In the genomic region with DNA sequence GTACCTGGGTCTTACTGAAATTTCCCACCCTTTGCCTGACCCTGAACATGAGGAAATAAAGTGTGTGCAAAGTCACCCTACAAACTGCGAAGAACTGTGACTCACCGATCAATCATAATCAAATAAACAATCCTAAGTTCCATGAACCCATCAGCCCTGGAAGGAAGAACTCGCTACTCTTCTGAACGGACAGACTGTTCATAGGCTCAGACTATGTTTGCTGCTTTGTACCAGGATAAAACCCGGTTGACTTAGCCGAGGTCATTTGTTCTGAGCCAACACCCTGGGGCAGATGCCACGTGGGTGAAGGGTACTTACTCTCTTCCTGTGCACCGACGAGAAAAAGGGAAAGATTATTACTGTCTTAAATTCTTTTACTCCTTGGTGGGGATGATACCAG, we compare ENCODE assay signal across 17 mouse cellular contexts. TPM values are rescaled to one million over a fixed set of nuclear protein-coding genes. Genes with fewer than 3 reads are reported as not detected.
DNase-seq lines count a peak whose midpoint lies in the region; ATAC-seq lines count a peak whose summit lies in the region.
"Had no signal": no experiment of that assay in that cellular context is flagged by ENCODE, and none has a peak within 500 bp of the region (broad histone marks: within the 10 kb centered on the region; RNA-seq: fewer than 3 reads in every experiment).

No protein-coding gene starts in this region.

- DNase-seq in adrenal gland, postnatal 14 days: peak; percentile 46
- no peak for DNase-seq in adrenal gland, adult 8-10 months
- no peak for DNase-seq in heart, adult 18-20 months
- no peak for DNase-seq in midbrain, embryonic 10.5 days (ENCODE audit: low spot score)
- DNase-seq in natural killer cell, adult 2 months (ENCODE audit: low spot score in 2 of 2): no peak
- DNase-seq: adrenal gland, postnatal 25 days; cerebellum, adult 9-10 months; midbrain, embryonic 14.5 days; spleen, adult 18-20 months; thymus, postnatal 36 days had no signal

- H3K4me1 ChIP-seq in heart, embryonic 15.5 days (replicated peaks): 0 out of 2 replicates have a peak, but pooled peaks cover 3% of the 10 kb centered on the region
- H3K4me1 ChIP-seq in brown adipose tissue, adult 24 weeks (ENCODE audit: control insufficient read depth, insufficient read depth, insufficient read length, low read length): peaks cover 4% of the 10 kb centered on the region; the same call in 1 of the 2 replicates
- 0 out of 2 replicates have a peak, but pooled peaks cover 8% of the 10 kb centered on the region for H3K4me1 ChIP-seq in stomach, embryonic 14.5 days (ENCODE audit: control insufficient read depth, insufficient read depth, low read length)
- H3K4me1 ChIP-seq in midbrain, embryonic 10.5 days: peaks cover 10% of the 10 kb centered on the region

- WGBS in heart, embryonic 15.5 days: 65% methylated on average over 9 of the region's 9 CpGs
- 27% methylated on average over 9 of the region's 9 CpGs for WGBS in stomach, embryonic 14.5 days
- 83% methylated on average over 9 of the region's 9 CpGs for WGBS in midbrain, embryonic 10.5 days

- H3K4me2 ChIP-seq in heart, embryonic 15.5 days: 0 out of 2 replicates have a peak overlapping the region, but pooled peaks have one; percentile 55
- H3K4me2 ChIP-seq in stomach, embryonic 14.5 days (replicated peaks; ENCODE audit: low read depth, low read length): peak overlapping the region; percentile 28; the same call in 1 of the 2 replicates

- no peak for ATAC-seq in heart, embryonic 15.5 days (replicated peaks; ENCODE audit: insufficient number of reproducible peaks, insufficient read depth, low FRiP score, low read depth)
- ATAC-seq in stomach, embryonic 14.5 days (ENCODE audit: insufficient number of reproducible peaks, insufficient read depth, low FRiP score, low read depth): no peak
- ATAC-seq: lung, postnatal 0 days had no signal

- H3K4me3 ChIP-seq in heart, embryonic 15.5 days: no peak overlapping the region
- no peak overlapping the region for H3K4me3 ChIP-seq in brown adipose tissue, adult 24 weeks (ENCODE audit: insufficient read depth, low read depth, low read length)
- no peak overlapping the region for H3K4me3 ChIP-seq in stomach, embryonic 14.5 days (ENCODE audit: low read depth, low read length)
- no peak overlapping the region for H3K4me3 ChIP-seq in midbrain, embryonic 10.5 days
- H3K4me3 ChIP-seq: hindbrain, embryonic 10.5 days; kidney, embryonic 15.5 days; limb, embryonic 15.5 days had no signal

- 0 out of 2 replicates have a peak, but pooled peaks cover 5% of the 10 kb centered on the region for H3K36me3 ChIP-seq in heart, embryonic 15.5 days
- H3K36me3 ChIP-seq in stomach, embryonic 14.5 days (ENCODE audit: control insufficient read depth, insufficient read depth, low read length): peaks cover under 1% of the 10 kb centered on the region; the same call in 1 of the 2 replicates
- H3K36me3 ChIP-seq in midbrain, embryonic 10.5 days: 0 out of 2 replicates have a peak, but pooled peaks cover under 1% of the 10 kb centered on the region

- H3K9ac ChIP-seq in heart, embryonic 15.5 days: no peak overlapping the region
- no peak overlapping the region for H3K9ac ChIP-seq in stomach, embryonic 14.5 days (replicated peaks; ENCODE audit: low read depth, low read length)
- H3K9ac ChIP-seq: kidney, embryonic 15.5 days; limb, embryonic 15.5 days had no signal

- no peak overlapping the region for H3K27ac ChIP-seq in heart, embryonic 15.5 days
- H3K27ac ChIP-seq in brown adipose tissue, adult 24 weeks (replicated peaks; ENCODE audit: low read depth, low read length): peak overlapping the region; percentile 64
- no peak overlapping the region for H3K27ac ChIP-seq in stomach, embryonic 14.5 days (ENCODE audit: low read length)
- H3K27ac ChIP-seq in midbrain, embryonic 10.5 days (replicated peaks): no peak overlapping the region
- H3K27ac ChIP-seq: hindbrain, embryonic 10.5 days; kidney, embryonic 15.5 days; limb, embryonic 15.5 days had no signal

- H3K27me3 ChIP-seq in heart, embryonic 15.5 days: no peaks in the 10 kb centered on the region
- no peaks in the 10 kb centered on the region for H3K27me3 ChIP-seq in stomach, embryonic 14.5 days (ENCODE audit: control insufficient read depth, insufficient read depth, low read length)
- H3K27me3 ChIP-seq in midbrain, embryonic 10.5 days (ENCODE audit: low read depth, poor library complexity, severe bottlenecking): no peaks in the 10 kb centered on the region
- H3K27me3 ChIP-seq: kidney, embryonic 15.5 days; limb, embryonic 15.5 days had no signal

- H3K9me3 ChIP-seq in heart, embryonic 15.5 days (replicated peaks): no peaks in the 10 kb centered on the region
- no peaks in the 10 kb centered on the region; the same call in 1 of the 2 replicates for H3K9me3 ChIP-seq in stomach, embryonic 14.5 days (ENCODE audit: control insufficient read depth, low read depth, low read length)
- no peaks in the 10 kb centered on the region for H3K9me3 ChIP-seq in midbrain, embryonic 10.5 days (replicated peaks)
- H3K9me3 ChIP-seq: hindbrain, embryonic 10.5 days; kidney, embryonic 15.5 days; limb, embryonic 15.5 days had no signal

RNA-seq across cellular contexts. Expression of gene Dnmbp, which starts 45.2 kb away (rescaled TPM):
- 14.0 and 15.8 TPM in 2 replicates for total RNA-seq in adrenal gland, postnatal 14 days (2021)
- total RNA-seq in adrenal gland, adult 8-10 months (2022): 10 to 100 TPM; 15.2 to 24.8 (median 20.3) TPM
- 8.5 and 11.1 TPM in 2 replicates for polyA plus RNA-seq in heart, embryonic 15.5 days (2015; fragmentation: Nextera tagmentation; extraction: Ambion mirVana)
- 1 to 10 TPM; 9.0 to 10.0 TPM for total RNA-seq in heart, adult 18-20 months (2021)
- 4.5 and 4.7 TPM in 2 replicates for polyA plus RNA-seq in brown adipose tissue, adult 24 weeks (2012; ENCODE audit: insufficient read depth, insufficient read length, missing spikeins)
- polyA plus RNA-seq in stomach, embryonic 14.5 days (2014; fragmentation: Nextera tagmentation; extraction: Ambion mirVana): 28.0 and 30.5 TPM in 2 replicates
- 16.5 and 17.0 TPM in 2 replicates for polyA plus RNA-seq in midbrain, embryonic 10.5 days (2016; fragmentation: Nextera tagmentation; extraction: Ambion mirVana)
